Mouse (Mus musculus) lung, adult 2 months (tissue): ENCODE measurements around the gene Gspt1. TPM values are rescaled to one million over a fixed set of nuclear protein-coding genes. Genes with fewer than 3 reads are reported as not detected.
A peak's percentile ranks its signal among the peaks of the same experiment; 100 is the strongest.

Source experiments
- DNase-seq: peaks from one replicate; pipeline ENCODE4 v3.0.0; 2022
- H3K4me1 ChIP-seq: fragments of 200-500 bp; 2 replicates; pipeline ENCODE4 v1.6.1; 2011; ENCODE audit warnings: low read length; ENCODE audit not compliant: control insufficient read depth, insufficient read depth
- H3K4me3 ChIP-seq: fragments of 200-500 bp; replicated peaks from 2 replicates; pipeline ENCODE3; 2011; ENCODE audit warnings: low read depth, mild to moderate bottlenecking, control low read depth, low read length; ENCODE audit errors: extremely low read depth
- CTCF ChIP-seq: fragments of 200-500 bp; IDR thresholded peaks from 2 replicates; pipeline ENCODE4 v1.5.1; 2011; ENCODE audit warnings: mild to moderate bottlenecking, low read length, control low read depth; ENCODE audit not compliant: insufficient read depth
- POLR2A ChIP-seq: fragments of 200-500 bp; IDR thresholded peaks from 2 replicates; pipeline ENCODE4 v1.6.1; 2011; ENCODE audit warnings: low read depth, mild to moderate bottlenecking, control low read depth, low read length, borderline replicate concordance; ENCODE audit errors: extremely low read depth
- WGBS: fragments of 180-500 bp; shearing (Covaris S2); methylation state at CpG from one replicate; pipeline ENCODE4 v1.1.7; 2018; 5-methylcytosine and 5-hydroxymethylcytosine counted together
- polyA plus RNA-seq: library from polyadenylated mRNA; depleted of rRNA; stranded (reverse); fragments of >200 nt; gene quantifications from 2 replicates; pipeline ENCODE4 v1.2.3, GENCODE M21; 2012; rRNA removed

The Gspt1 gene
- polyA plus RNA-seq, 1 experiment: 23.5 TPM

DNA sequence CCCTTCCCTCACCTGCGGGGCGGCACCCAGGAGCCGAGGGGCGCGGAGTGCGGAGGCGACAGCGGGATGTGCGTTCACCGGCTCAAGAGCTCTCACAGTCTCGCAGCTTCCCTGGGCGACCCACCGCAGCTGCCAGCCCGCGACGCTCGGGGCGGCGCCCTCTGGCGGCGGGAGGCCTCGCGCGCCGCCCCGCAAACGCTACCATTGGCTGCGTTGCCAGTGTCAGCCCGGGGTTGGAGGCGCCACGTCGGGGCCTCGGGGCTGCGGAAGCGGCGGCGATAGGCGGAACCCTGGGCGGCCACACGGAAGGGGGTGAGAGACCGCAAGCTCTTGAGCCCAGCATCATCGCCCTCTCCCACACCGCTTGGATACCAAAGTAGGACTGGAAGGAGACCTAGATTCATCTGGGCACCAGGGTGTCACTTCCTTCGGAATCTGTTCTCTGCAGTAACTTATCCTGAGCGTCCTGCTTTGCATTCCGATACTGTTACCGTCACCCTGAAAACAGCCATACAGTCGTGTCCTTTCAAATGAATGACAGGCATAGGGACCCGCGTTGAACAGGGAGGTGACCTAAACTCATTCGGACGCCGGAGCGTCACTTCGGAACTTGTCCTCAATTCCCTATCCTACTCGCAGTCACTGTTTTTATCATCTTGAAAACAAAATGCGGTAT is 77.8 kb downstream of the Gspt1 start, which contains the start of gene Zc3h7a:
Gene Zc3h7a, minus strand, starts transcription at position 186 of the 676 bp plus-strand sequence.
- H3K4me1 ChIP-seq: peaks cover 19% of the 10 kb centered on the region
- H3K4me3 ChIP-seq: peak within 1 kb of the TSS; percentile 83
- TF ChIP-seq CTCF (no peak), POLR2A (peak; percentile 74; the same call in 1 of the 2 replicates)
- under 1% methylated on average over 56 of the region's 57 CpGs for WGBS
- DNase-seq: peak; percentile 88

DNA sequence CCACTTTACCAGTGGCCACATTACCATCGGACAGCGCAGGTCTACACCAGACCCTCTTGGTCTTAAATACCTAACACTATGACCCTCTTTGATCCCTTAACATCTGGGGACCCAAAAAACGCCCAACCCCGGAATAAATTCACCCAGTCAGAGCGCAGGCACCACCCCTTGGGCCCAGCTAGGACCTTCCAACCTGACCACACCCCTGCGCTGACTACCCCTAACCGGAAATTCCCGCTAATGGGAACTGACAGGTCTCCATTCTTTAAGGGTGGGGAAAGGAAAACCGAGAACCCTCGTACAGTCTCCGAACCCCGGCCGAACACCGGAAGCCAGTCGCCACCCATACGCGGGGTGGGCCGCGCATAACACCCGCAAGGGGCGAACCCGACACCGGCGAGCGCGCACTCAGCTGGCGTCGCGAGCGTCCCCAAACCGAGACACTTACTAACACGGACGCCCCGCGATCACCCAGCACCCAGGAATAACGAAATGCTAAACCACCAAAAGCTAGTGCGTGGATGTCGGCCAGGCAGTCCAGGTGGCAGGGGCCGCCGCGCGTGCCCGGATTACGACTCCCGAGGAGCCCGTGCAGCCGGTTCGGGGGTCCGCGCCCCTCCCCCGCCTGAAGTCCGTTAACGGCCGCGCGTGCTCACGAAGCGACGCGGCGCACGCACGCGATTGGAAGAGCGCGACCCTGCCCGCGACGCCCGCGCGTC is 78.5 kb downstream of the Gspt1 start:
- TF ChIP-seq POLR2A (0 out of 2 replicates have a peak, but pooled peaks have one; percentile 16), CTCF (no peak)

DNA sequence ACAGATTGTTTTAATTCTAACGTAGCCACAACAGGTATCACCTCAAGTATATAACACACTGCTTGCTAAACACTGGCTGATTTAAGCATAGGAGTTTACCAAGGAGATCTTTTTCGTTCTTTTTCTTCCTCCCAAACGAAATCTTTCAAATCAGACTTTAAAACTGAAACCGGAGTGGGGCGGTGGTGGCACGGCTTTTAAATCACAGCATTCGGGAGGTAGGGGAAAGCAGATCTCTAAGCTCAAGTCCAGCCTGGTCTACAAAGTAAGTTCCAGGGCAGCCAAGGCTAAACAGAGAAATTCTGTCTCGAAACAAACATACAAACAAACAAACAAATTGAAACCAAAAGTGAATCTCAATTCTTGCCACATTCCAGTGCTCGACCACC is 79.0 kb downstream of the Gspt1 start:
- H3K4me3 ChIP-seq: peak overlapping the region; percentile 83
- H3K4me1 ChIP-seq: peaks cover 25% of the 10 kb centered on the region
- WGBS: under 1% methylated on average over 9 of the region's 9 CpGs
- TF ChIP-seq CTCF (no peak), POLR2A (no peak)
- no peak for DNase-seq

More for the DNA sequence above, 78.5 kb downstream of the Gspt1 start:
- under 1% methylated on average over 72 of the region's 72 CpGs for WGBS
- Histone ChIP-seq H3K4me3 (peak overlapping the region; percentile 83), H3K4me1 (peaks cover 25% of the 10 kb centered on the region)
- peak; percentile 71 for DNase-seq

DNA sequence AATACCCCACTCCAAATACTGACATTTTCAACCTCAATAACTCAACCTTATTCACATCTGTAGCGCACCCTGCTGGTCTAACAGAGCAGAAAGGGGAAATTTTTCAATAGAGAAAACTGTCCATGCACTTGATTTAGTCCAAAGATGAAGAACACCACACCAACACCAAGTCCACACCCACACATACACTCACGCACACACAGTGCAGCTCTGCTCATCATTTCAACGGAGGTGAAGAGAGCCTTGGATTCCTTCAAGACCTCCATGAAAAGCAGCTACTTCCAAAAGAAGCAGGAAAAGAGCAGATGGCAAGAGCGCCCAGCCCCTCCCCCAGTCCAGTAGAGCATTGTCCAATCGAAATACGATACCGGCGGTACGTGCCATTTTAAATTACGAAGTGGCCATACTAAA is 79.4 kb downstream of the Gspt1 start:
- 6% methylated on average over 10 of the region's 10 CpGs for WGBS
- TF ChIP-seq POLR2A (no peak), CTCF (no peak)
- Histone ChIP-seq H3K4me3 (peak overlapping the region; percentile 83), H3K4me1 (peaks cover 25% of the 10 kb centered on the region)
- DNase-seq: peak; percentile 50

DNA sequence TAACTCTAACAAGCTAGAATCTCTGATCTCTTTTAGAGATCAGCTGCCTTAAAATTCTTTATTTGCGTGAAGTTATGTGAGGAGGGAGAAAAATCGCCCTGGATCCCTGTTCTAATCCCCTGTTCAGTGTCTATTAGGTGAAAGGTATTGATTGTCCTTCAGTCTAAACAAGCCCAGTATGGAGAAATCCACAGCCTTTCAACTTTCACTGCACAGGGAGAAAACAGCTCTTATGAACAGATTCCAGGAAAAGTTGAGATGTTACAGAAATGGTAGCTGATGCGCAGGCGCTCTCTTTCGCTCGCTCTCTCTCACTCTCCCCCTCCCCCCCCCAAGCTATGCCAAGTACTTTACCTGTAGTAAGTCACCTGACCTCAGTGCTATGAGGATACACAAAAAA is 82.4 kb downstream of the Gspt1 start:
- Histone ChIP-seq H3K4me1 (peaks cover 21% of the 10 kb centered on the region), H3K4me3 (no peak overlapping the region)
- TF ChIP-seq POLR2A (no peak), CTCF (no peak)
- WGBS: 81% methylated on average over 6 of the region's 6 CpGs
- DNase-seq: no peak

Other genes starting within 250 kb of the Gspt1 start
- 41.8 and 50.6 TPM in 2 replicates for gene Snn, start 193.4 kb downstream of the Gspt1 start, polyA plus RNA-seq
- gene Litaf, start 188.2 kb downstream of the Gspt1 start, polyA plus RNA-seq: 207 and 215 TPM in 2 replicates
- gene Txndc11, start 119.7 kb downstream of the Gspt1 start, polyA plus RNA-seq: 23.2 and 25.6 TPM in 2 replicates
- gene Zc3h7a, start 77.9 kb downstream of the Gspt1 start, polyA plus RNA-seq: 44.1 and 73.2 TPM in 2 replicates
- 3.7 and 6.0 TPM in 2 replicates for gene Rsl1d1, start 51.0 kb downstream of the Gspt1 start, polyA plus RNA-seq
- gene Tnfrsf17, start 59.5 kb upstream of the Gspt1 start, polyA plus RNA-seq: 0.36 and 0.41 TPM in 2 replicates
- 8.5 and 10.6 TPM in 2 replicates for gene Snx29, start 68.6 kb upstream of the Gspt1 start, polyA plus RNA-seq